Mouse (Mus musculus): ENCODE measurements around the gene Lsm2.
"Not testable (repeated sequence)": the region's sequence is repeated elsewhere in the genome, so short reads cannot be mapped to it uniquely, and the experiment has no call there.

Lsm2 gene

DNA sequence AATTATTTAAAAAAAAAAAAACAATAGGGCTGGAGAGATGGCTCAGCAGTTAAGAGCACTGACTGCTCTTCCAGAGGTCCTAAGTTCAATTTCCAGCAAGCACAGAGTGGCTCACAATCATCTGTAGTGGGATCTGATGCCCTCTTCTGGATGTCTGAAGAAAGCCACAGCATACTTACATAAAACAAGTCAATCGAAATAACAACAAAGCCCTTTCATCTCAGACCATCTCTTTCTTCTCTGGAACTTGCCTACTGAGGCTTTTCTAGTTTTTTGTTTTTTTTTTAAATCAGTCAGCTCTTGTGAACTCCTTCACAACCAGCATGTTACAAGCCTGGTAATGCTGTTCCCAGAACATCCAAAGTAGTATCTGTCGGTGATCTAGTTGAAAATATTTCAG is 1.0 kb upstream of the Lsm2 start:
- in situ Hi-C loops (cut with MboI; ENCODE audit: low sequenced_read_pairs): no loop called here

DNA sequence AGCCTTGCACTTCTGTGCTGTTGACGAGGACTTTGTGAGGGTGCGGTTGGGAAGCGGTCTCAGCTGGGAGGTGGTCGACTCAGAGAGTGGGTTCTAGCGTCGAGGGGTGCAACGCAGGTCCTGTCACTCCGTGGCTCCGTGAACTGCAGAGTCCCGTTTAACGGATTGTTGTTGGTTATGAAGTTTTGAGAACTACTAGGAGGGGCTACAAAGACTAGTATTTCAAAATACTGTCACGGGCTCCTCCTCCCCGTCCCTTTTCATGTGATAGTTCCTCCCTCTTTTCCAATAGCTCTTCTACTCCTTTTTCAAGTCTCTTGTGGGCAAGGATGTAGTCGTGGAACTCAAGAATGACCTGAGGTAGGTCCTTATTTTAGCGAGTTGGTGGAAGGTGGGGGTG is 666 bp downstream of the Lsm2 start:
- in situ Hi-C loops (cut with MboI; ENCODE audit: low sequenced_read_pairs): no loop called here

DNA sequence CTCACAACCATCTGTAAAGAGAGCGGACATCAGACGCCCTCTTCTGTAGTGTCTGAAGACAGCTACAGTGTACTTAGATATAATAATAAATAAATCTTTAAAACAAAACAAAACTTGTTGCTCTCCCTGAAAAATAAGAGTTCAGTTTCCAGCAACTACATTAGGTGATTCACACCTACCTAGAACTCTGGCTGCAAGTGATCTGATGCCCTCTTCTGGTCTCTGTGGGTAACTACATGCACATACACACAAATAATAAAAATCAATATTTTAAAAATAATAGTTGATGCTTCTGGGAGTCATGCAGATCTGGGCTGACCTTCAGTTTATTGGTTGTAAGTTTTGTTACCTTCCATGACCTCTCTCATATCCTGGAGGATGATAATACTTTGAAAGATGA is 2.6 kb downstream of the Lsm2 start:
- in situ Hi-C loops (cut with MboI; ENCODE audit: low sequenced_read_pairs): no loop called here

DNA sequence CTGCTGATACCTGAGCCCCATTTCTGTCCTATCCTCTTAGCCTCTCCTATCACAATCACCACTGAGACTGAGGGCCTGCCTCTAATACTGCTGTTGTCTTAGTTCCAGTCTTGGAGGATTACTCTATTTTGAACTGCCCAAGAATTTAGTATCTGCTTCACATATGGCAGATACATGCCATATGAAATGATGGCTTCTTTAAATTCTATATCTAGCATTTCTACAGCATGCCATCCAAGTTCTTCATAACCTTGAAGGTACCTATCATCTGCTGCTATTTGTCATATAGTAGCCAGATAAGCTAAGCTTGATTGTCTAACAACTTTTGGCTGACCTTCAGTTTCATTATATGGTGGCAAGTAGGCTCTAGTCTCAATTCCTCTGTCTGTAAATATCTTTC is 13.1 kb downstream of the Lsm2 start:
- in situ Hi-C loops (cut with MboI; ENCODE audit: low sequenced_read_pairs): no loop called here

DNA sequence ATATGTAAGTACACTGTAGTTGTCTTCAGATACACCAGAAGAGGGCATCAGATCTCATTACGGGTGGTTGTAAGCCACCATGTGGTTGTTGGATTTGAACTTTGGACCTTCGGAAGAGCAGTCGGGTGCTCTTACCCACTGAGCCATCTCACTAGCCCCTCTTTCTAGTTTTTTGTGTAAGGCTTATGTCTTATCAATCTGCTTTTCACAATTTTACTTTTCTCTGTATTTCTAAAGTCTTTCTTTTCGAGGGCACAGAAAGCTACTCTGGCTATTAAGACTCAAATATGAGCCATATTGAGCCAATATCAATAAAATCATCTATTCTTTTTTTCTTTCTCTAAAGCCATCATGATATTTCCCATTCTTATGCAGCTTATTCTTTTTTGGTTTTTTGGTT is 13.5 kb downstream of the Lsm2 start:
- in situ Hi-C loops (cut with MboI; ENCODE audit: low sequenced_read_pairs): not testable (repeated sequence)

DNA sequence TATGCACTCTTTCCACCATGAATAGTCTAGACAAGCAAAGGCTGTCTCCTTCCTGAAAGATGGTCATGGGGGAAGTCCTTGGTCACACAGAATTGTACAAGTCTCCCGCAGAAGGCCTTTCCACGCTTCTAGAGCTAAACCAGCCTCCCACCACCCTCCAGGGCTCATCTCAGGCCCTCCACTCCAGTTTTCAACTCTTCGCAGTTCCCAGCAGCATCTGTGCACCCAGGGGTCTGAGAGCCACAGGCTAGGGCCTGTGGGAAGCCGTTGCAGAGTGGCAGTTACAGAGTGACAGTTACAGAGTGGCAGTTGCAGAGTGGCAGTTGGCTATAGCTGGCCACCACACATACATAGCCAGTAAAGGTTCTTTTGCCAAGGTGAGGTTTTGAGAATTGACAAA is 14.3 kb downstream of the Lsm2 start:
- in situ Hi-C loops (cut with MboI; ENCODE audit: low sequenced_read_pairs): not testable (repeated sequence)

DNA sequence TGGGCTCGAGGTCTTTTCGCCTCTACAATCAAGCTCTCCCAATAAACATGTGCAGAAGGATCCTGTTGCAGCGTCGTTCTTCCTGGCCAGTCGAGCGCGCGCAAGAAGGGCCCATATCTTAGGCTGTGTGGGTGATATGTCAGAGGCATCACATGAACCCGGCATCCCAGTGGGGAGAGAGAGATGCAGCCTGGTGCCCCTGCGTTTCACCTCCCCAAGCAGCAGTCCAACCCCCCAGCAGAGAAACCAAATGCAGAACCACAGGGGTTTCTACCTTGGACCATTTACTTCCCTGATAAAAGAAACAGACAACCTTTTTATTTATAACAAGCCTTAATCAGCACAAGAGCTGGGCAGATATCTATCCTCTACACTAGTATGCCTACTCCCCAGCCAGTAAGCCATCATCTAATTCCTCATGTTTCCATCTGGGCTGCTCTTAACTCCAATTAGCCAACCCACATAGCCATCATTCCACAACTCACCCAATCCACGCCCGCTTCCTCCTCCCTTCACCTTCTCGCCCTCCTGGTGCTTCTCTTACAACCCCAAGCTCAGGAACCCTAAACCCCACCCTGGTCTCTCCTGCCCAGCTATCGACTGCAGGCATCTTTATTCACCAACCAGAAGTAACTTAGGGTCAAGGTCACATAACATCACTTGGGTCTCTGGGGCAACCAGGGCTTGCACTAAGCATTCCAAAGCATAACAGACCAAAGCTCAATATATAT is 14.9 kb downstream of the Lsm2 start:
- in situ Hi-C loops (cut with MboI; ENCODE audit: low sequenced_read_pairs): no loop called here

DNA sequence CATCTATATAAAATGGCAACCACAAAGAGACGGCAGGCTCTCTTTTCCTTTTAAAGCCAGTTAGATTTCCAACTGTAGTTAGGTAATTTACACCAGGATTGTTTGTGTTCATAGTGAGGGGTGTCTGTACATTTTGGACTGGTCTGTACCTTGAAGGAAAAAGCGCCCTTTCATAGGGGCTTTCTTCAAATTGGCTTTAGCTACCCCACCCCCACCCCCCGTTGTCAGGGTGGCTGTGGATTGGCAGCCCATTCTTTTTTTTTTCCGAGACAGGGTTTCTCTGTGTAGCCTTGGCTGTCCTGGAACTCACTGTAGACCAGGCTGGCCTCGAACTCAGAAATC is 15.5 kb downstream of the Lsm2 start:
- in situ Hi-C loops (cut with MboI; ENCODE audit: low sequenced_read_pairs): no loop called here

DNA sequence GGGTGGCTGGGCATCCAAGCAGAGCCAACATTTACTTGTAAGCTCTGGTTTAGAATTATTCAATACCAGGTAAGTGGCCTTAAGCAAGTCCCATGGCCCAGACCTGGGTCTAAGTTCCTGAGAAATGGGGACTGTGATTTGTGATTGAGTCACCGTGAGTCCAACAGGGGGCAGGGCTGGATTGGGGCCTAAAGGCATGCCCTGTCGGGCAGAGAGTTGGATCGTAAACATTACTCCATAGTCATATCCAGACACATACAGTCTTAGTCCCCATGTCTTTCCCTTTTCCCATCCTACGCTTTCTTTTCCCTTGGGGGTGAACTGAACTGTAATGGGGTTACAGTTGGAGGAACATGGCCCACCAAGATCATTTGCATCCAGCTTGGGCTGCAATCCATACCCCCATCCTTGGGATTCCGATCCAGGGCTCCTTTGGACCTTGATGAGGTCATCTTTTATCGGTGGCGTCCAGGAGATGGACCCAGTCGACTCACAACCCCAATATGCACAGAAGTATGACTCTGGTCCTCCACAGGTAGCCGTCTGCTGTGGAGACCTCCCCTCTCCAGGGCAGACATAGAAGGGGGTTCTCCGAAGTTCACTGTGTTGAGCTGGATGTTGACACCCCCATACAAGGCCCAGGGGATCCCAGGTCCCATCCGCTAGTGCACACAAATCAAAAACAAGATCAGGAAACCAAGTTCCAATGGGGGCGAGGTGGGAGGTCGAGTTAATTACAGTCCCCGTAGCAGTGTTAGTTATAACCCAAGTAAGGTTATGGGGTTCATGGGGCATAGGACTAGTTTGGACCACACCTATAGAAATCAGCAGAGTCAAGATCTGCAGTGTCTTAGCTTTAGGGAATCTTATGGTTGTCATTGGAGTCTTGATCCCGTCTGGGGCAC is 17.1 kb downstream of the Lsm2 start:
- in situ Hi-C loops (cut with MboI; ENCODE audit: low sequenced_read_pairs): no loop called here

DNA sequence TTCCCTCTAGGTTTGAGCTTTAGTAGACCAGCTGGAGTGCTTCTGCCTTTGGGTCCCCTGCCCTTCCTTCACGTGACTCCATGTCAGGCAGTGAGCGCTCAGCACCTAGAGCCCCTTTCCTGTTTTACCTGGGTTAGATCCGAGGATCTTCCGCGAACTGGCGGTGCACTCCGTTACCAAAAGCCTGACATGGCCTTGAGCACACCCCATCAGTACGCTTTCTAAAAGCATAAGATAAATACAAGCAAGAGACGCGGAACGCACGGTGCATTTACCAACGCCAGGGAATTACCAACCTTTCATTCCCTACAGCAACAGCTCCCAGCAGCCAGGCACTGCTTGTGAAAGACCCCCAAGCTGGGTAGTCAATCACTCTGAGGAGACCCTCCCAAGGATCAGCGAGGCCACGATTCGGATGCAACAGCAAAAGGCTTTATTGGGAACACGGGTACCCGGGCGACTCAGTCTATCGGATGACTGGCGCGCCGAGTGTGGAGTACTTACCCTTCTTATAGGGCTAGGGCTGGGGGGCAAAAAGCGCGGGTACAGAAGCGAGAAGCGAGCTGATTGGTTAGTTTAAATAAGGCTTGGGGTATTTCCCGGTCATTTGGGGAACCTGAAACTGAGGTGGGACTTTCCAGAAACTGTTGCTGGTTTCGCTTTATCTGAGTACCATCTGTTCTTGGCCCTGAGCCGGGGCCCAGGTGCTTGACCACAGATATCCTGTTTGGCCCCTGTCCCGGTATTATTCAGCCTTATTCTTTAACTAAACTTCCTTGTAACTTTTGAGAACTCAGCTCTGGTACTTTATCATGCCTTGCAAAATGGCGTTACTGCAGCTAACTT is 18.4 kb downstream of the Lsm2 start:
- in situ Hi-C loops (cut with MboI; ENCODE audit: low sequenced_read_pairs): not testable (repeated sequence)

DNA sequence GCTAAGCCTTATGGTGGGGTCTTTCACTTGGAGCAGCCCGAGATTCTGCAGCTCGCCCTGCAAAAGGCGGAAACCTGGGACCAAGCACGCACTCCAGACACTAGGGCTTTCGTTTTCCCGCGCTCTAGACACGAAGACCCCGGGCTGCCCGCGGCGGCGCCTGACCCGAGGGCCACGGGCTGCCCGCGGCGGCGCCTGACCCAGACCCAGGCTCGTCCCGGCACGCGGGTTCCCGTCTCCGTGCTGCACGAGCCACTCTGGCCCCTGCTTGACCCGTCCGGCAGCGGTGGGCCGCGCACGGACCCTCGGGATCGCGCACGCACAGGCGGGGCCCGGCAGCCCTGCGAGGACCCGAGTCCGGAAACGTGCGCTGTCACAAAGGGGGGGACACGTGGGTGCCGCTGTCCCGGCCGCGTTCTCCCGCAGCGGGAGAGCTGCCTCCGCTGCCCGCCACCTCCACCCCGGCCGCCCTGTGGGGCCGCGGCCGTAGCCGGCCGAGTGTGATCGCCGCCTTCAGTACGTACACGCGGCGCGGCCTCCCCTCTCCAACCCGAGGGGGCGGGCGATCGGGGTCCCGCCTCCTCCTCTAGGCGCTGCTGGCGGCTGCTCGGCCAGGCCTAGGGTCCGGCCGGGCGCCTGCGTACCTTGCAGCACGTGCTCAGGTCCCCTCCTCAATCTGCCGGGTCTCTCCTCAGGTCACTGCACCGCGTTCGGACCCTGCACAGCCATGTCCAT is 19.2 kb downstream of the Lsm2 start, which contains the start of gene Vars:
Vars (plus strand) TSS at position 271 of the 735 bp plus-strand sequence.
- in situ Hi-C loops (cut with MboI; ENCODE audit: low sequenced_read_pairs): no loop called here

DNA sequence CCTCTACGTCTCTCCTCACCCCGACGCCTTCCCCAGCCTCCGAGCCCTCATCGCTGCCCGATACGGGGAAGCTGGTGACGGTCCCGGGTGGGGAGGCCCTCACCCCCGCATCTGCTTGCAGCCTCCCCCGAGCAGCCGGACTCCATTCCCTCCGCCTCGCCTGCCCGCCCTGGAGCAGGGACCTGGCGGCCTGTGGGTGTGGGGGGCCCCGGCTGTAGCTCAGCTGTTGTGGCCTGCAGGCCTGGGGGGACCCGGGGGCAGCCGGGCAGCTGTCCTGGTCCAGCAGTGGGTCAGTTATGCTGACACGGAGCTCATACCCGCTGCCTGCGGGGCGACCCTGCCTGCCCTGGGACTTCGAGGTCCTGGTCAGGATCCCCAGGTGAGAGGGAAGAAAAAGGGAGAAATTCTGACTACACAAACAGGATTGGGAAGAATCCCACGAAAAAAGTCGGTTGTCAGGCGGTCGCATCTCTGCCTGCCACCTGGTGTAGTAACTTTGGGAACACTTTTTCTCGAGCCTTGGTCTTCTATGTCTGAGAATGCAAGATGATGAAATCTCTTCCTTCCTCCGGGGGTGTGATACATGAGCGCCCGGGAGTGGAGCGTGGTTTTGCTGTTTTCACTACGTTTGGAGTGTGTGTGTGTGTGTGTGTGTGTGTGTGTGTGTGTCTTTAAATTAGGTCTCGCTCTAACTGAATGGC is 19.9 kb downstream of the Lsm2 start:
- in situ Hi-C loops (cut with MboI; ENCODE audit: low sequenced_read_pairs): no loop called here

DNA sequence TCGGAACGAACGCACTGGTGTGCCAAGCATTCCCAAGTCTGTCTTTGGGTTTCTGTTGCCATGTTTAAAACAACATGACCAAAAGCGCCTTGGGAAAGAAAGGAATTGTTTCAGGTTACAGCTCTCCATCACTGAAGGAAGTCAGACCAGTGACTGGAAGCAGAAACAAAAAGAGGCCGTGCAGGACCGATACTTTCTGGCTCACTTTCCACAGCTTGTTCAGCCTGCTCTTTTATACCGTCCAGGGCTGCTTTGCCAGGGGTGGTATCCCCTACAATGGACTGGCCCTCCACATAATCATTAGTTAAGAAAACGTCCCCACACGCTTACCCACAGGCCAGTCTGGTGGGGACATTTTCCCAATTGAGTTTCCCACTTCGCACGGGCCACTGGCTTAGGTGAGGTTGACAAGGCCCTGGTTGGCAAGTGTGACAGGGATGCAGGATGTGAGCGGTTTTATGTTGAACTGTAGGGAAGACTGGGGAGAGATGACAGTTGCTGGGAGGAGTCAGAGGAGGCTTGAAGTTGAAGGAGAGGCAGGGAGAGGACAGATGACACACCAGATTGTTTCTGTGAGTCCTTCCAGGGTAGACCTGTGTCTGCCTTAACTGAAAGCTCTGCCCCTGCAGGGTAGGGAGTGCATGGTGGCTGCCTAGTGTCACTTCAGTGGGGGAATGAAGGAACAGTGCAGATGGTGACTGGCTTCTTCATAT is 20.6 kb downstream of the Lsm2 start:
- in situ Hi-C loops (cut with MboI; ENCODE audit: low sequenced_read_pairs): no loop called here

DNA sequence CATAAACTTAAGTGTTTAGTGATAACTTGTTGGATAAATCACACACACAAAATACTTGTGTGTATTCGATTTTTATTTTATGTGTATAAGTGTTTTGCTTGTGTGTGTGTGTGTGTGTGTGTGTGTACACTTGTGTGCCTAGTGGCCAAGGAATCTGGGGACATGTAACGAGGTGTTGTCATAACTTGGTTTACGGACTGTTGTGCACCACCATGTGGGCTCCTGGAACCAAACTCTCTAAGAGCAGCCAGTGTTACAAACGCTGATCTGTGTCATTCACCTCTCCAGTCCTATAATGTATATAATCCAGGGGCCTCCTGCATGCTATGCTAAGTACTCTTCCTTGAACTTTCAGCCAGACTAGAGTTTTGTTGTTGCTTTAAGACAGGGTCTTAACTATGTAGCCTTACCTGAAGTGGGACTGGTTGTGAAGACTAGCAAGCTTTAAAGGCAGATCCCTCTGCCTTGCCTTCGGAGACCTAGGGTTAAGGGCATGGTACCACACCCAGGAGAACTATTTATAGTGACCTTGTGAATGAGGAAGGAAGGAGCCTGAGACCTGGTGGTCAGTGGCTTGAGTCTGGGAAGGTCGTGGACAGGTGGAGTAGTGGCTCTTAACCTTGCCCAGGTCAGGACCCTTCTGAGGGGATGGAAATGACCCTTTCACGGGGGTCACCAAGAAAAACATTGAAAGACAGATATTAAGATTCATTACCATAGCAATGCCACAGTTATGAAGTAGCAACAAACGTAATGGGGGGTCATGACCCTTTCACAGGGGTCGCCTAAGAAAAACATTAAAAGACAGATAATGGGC is 21.6 kb downstream of the Lsm2 start:
- in situ Hi-C loops (cut with MboI; ENCODE audit: low sequenced_read_pairs): no loop called here

DNA sequence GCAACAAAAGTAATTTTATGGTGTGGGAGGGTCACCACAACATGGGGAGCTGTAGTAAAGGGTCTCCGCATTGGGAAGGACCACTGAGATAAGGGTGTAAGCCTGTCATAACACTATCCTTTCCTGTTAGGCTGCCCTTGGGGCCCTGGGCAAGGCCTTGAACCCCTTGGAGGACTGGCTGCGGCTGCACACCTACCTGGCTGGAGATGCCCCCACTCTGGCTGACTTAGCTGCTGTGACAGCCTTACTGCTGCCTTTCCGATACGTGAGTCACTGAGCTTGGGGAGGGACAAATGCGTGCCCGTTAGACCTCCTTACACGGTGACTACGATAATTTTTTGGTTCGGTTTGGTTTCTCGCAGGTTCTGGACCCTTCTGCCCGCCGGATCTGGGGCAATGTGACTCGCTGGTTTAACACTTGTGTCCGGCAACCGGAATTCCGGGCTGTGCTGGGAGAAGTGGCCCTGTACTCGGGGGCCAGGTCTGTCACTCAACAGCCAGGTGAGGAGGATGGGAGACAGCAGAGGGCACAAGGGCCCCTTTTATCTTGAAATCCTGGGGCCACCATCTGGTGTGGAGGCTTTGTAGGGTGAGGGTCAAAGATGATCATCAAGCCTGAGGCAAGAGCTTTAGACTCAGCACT is 22.5 kb downstream of the Lsm2 start:
- in situ Hi-C loops (cut with MboI; ENCODE audit: low sequenced_read_pairs): no loop called here

DNA sequence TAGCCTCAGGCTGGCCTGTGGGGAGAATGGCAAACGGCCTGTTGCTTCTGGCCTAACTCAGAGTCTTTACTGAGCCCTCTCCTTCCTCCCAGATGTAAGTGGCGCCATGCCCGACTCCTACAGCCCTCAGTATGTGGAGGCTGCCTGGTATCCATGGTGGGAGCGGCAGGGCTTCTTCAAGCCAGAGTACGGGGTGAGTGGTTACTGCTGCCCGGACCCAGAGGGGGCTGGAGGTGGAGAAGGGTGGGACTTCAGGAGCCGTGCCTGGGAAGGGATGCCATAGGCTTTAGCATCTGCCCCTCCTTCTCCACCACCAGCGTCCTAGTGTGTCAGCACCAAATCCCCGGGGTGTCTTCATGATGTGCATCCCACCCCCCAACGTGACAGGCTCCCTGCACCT is 23.5 kb downstream of the Lsm2 start:
- in situ Hi-C loops (cut with MboI; ENCODE audit: low sequenced_read_pairs): no loop called here

DNA sequence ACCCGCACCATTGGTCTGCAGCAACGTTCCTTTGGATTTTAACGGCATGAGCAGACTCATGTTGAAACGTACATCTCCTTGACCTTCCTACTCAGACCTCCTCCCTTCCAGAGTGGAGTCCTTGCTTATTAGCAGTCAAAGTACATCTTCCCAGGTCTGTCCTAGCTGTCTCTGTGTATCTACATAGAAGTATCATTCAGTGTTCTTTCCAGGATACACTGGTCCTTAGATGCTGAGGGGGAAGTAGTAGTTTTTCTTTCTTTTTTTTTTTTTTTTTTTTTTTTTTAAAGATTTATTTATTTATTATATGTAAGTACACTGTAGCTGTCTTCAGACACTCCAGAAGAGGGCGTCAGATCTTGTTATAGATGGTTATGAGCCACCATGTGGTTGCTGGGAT is 24.2 kb downstream of the Lsm2 start:
- in situ Hi-C loops (cut with MboI; ENCODE audit: low sequenced_read_pairs): not testable (repeated sequence)

DNA sequence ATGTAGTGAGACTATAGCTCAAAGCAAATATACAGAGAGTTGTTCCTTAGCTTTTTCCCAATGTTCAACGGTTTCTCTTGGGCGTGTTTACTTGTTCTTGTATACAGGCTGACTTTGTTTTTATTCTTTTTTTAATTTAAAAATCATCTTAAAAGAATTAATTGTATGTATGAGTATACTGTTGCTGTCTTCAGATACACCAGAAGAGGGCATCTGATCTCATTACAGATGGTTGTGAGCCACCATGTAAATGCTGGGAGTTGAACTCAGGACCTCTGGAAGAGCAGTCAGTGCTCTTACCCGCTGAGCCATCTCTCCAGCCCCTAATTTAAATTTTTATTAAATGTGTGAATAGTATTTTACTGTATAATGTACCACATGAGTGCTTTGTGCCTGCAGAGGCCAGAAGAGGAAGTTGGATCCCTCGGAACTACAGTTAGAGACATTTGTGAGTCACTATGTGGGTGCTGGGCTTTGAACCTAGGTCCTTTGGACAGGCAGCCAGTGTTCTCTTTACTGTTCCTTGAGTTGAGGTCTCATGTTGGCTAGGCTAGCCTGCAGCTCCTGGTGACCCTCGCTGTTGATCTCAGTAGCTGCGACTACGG is 25.8 kb downstream of the Lsm2 start:
- in situ Hi-C loops (cut with MboI; ENCODE audit: low sequenced_read_pairs): no loop called here
